Mouse (Mus musculus) myocyte (in vitro differentiated cells): ENCODE results near the gene Spag9. TPM values are rescaled to one million over a fixed set of nuclear protein-coding genes. Genes with fewer than 3 reads are reported as not detected.

Experiments used
- H3K27me3 ChIP-seq: one replicate; pipeline ENCODE4 v1.6.1; 2011; ENCODE audit not compliant: control insufficient read depth, insufficient read depth, insufficient read length
- H3K36me3 ChIP-seq: one replicate; pipeline ENCODE4 v1.6.1; 2011; ENCODE audit not compliant: control insufficient read depth, insufficient read depth
- H3K4me2 ChIP-seq: one replicate; pipeline ENCODE4 v1.6.1; 2011; ENCODE audit warnings: low read depth, control low read depth
- H3K4me3 ChIP-seq: one replicate; pipeline ENCODE4 v1.5.1; 2011; ENCODE audit warnings: mild to moderate bottlenecking, control low read depth, moderate library complexity
- H3K79me2 ChIP-seq: one replicate; pipeline ENCODE4 v1.6.1; 2011; ENCODE audit not compliant: control insufficient read depth, insufficient read depth
- H3ac ChIP-seq: one replicate; pipeline ENCODE4 v1.6.1; 2011; ENCODE audit not compliant: control insufficient read depth, insufficient read length
- CEBPB ChIP-seq: IDR thresholded peaks from 2 replicates; pipeline ENCODE4 v1.6.1; 2011; ENCODE audit warnings: mild to moderate bottlenecking, moderate library complexity; ENCODE audit not compliant: poor library complexity, insufficient read depth, severe bottlenecking
- E2F4 ChIP-seq: IDR thresholded peaks from one replicate; pipeline ENCODE4 v1.6.1; 2011; ENCODE audit warnings: mild to moderate bottlenecking, control low read depth, moderate library complexity; ENCODE audit not compliant: insufficient read depth
- MAX ChIP-seq: IDR thresholded peaks from one replicate; pipeline ENCODE4 v1.6.1; 2011; ENCODE audit warnings: low read depth, mild to moderate bottlenecking, control low read depth
- MYOD1 ChIP-seq, 3 experiments: IDR thresholded peaks; one replicate each; pipeline ENCODE4 v1.6.1; 2011; ENCODE audit warnings: control low read depth in 2 of 3, low read depth in 2 of 3, mild to moderate bottlenecking in 2 of 3, moderate library complexity in 1 of 3; ENCODE audit not compliant: insufficient read length in 2 of 3, control insufficient read depth in 1 of 3
- MYOG ChIP-seq, 3 experiments: IDR thresholded peaks; one replicate each; pipeline ENCODE4 v1.6.1; 2011; ENCODE audit warnings: control low read depth in 2 of 3, low read depth in 2 of 3, mild to moderate bottlenecking in 2 of 3; ENCODE audit not compliant: insufficient read length in 2 of 3, control insufficient read depth in 1 of 3, insufficient read depth in 1 of 3
- POLR2A ChIP-seq: IDR thresholded peaks from one replicate; pipeline ENCODE4 v1.6.1; 2011; ENCODE audit warnings: low read depth, mild to moderate bottlenecking, control low read depth, moderate library complexity; ENCODE audit not compliant: insufficient read length
- POLR2AphosphoS2 ChIP-seq: IDR thresholded peaks from one replicate; pipeline ENCODE4 v1.6.1; 2011; ENCODE audit warnings: low read depth, control low read depth; ENCODE audit not compliant: insufficient read length
- REST ChIP-seq: IDR thresholded peaks from one replicate; pipeline ENCODE4 v1.6.1; 2011; ENCODE audit warnings: mild to moderate bottlenecking, control low read depth, moderate library complexity; ENCODE audit not compliant: insufficient read depth, insufficient read length
- SRF ChIP-seq: IDR thresholded peaks from one replicate; pipeline ENCODE4 v1.6.1; 2011; ENCODE audit warnings: low read depth; ENCODE audit not compliant: control insufficient read depth, insufficient read length
- TCF12 ChIP-seq: IDR thresholded peaks from one replicate; pipeline ENCODE4 v1.6.1; 2011; ENCODE audit warnings: mild to moderate bottlenecking, control low read depth; ENCODE audit not compliant: poor library complexity, insufficient read depth, severe bottlenecking
- TCF3 ChIP-seq: IDR thresholded peaks from one replicate; pipeline ENCODE4 v1.6.1; 2011; ENCODE audit warnings: low read depth, control low read depth; ENCODE audit not compliant: insufficient read length
- USF1 ChIP-seq: IDR thresholded peaks from one replicate; pipeline ENCODE4 v1.6.1; 2011; ENCODE audit warnings: low read depth, mild to moderate bottlenecking, control low read depth, moderate library complexity
- polyA plus RNA-seq: library from polyadenylated mRNA; unstranded; fragments of >200 nt; fragmentation: generic; extraction: Trizol; gene quantifications from one replicate; pipeline ENCODE4 v1.2.1, GENCODE M21; 2012; ENCODE audit warnings: missing spikeins

Spag9 gene
- polyA plus RNA-seq, 1 experiment: 16.9 TPM

- Histone ChIP-seq H3K36me3 (no peaks in the 10 kb centered on the region), H3K4me3 (no peak overlapping the region), H3K79me2 (no peaks in the 10 kb centered on the region), H3K4me2 (no peak overlapping the region), H3K27me3 (no peaks in the 10 kb centered on the region), H3ac (no peak overlapping the region)
- no peak for TF ChIP-seq REST
- TF ChIP-seq POLR2A: no peak
- no peak for TF ChIP-seq SRF
Observed at GRCm38 (mm10) chr11:94171691-94172090, 175.8 kb downstream of the Spag9 start.

- Histone ChIP-seq H3K27me3 (no peaks in the 10 kb centered on the region), H3K4me2 (no peak overlapping the region), H3ac (no peak overlapping the region), H3K4me3 (no peak overlapping the region), H3K79me2 (no peaks in the 10 kb centered on the region), H3K36me3 (no peaks in the 10 kb centered on the region)
- no peak for TF ChIP-seq USF1
- TF ChIP-seq MYOG (IDR thresholded peaks at IDR 0.05; ENCODE audit: control insufficient read depth in 1 of 3, insufficient read depth in 1 of 3, insufficient read length in 2 of 3, low read depth in 2 of 3): no peak
- TF ChIP-seq MYOD1 (IDR thresholded peaks at IDR 0.05; ENCODE audit: control insufficient read depth in 1 of 3, insufficient read length in 2 of 3, low read depth in 2 of 3): no peak
- no peak for TF ChIP-seq POLR2A
- no peak for TF ChIP-seq TCF12
- no peak for TF ChIP-seq CEBPB
- no peak for TF ChIP-seq POLR2AphosphoS2
- no peak for TF ChIP-seq E2F4
- no peak for TF ChIP-seq MAX
- TF ChIP-seq REST: no peak
- TF ChIP-seq TCF3: no peak
Observed at GRCm38 (mm10) chr11:94172186-94172585, 176.3 kb downstream of the Spag9 start.

GRCm38 (mm10) chr11:94173726-94174146 lies 177.8 kb downstream of the Spag9 start:
- Histone ChIP-seq H3K4me3 (no peak overlapping the region), H3ac (no peak overlapping the region), H3K79me2 (no peaks in the 10 kb centered on the region), H3K4me2 (no peak overlapping the region), H3K36me3 (no peaks in the 10 kb centered on the region), H3K27me3 (no peaks in the 10 kb centered on the region)
- no peak for TF ChIP-seq POLR2AphosphoS2

- Histone ChIP-seq H3K79me2 (no peaks in the 10 kb centered on the region), H3K4me2 (no peak overlapping the region), H3ac (no peak overlapping the region), H3K36me3 (no peaks in the 10 kb centered on the region), H3K27me3 (no peaks in the 10 kb centered on the region), H3K4me3 (no peak overlapping the region)
- TF ChIP-seq TCF12: no peak
- TF ChIP-seq TCF3: no peak
- TF ChIP-seq CEBPB: no peak
- no peak for TF ChIP-seq MYOD1 (IDR thresholded peaks at IDR 0.05; ENCODE audit: control insufficient read depth in 1 of 3, insufficient read length in 2 of 3, low read depth in 2 of 3)
- TF ChIP-seq MYOG (IDR thresholded peaks at IDR 0.05; ENCODE audit: control insufficient read depth in 1 of 3, insufficient read depth in 1 of 3, insufficient read length in 2 of 3, low read depth in 2 of 3): no peak
- no peak for TF ChIP-seq POLR2A
- no peak for TF ChIP-seq REST
- no peak for TF ChIP-seq E2F4
- TF ChIP-seq POLR2AphosphoS2: no peak
- no peak for TF ChIP-seq MAX
- TF ChIP-seq USF1: no peak
- TF ChIP-seq SRF: no peak
Observed at GRCm38 (mm10) chr11:94175288-94175687, 179.4 kb downstream of the Spag9 start.

Other genes starting within 250 kb of the Spag9 start
- gene Utp18, start 110.3 kb upstream of the Spag9 start, polyA plus RNA-seq: 16.3 TPM
- gene Mbtd1, start 110.2 kb upstream of the Spag9 start, polyA plus RNA-seq: 4.2 TPM
- 1,152 TPM for gene Nme2, start 39.8 kb upstream of the Spag9 start, polyA plus RNA-seq
- 258 TPM for gene Gm20390, start 27.8 kb upstream of the Spag9 start, polyA plus RNA-seq
- gene Nme1, start 27.6 kb upstream of the Spag9 start, polyA plus RNA-seq: 48.7 TPM
- gene Tob1, start 215.4 kb downstream of the Spag9 start, polyA plus RNA-seq: 32.8 TPM
- gene Wfikkn2, start 249.9 kb downstream of the Spag9 start, polyA plus RNA-seq: 0.80 TPM